Mouse (Mus musculus): ENCODE data around the gene Eml4.

GRCm38 (mm10) chr17:83453587-83453986 is 102.9 kb downstream of the Eml4 start:
- no peak for TF ChIP-seq CTCF (IDR thresholded peaks at IDR 0.05; ENCODE audit: borderline replicate concordance, control insufficient read depth, extremely low read depth, insufficient read depth, low read length, poor library complexity)
- no peak for TF ChIP-seq POLR2A (IDR thresholded peaks at IDR 0.05; ENCODE audit: control insufficient read depth, extremely low read depth, insufficient read depth, low read length, poor library complexity)
